Mouse (Mus musculus) left cerebral cortex, adult 11 months (tissue): Measurements from ENCODE around the gene Nog.

Source experiments
- DNase-seq: peaks from one replicate; pipeline ENCODE4 v3.0.0; 2022; ENCODE audit warnings: low spot score

Nog gene

GRCm38 (mm10) chr11:89302056-89302815 is at the start of gene Nog:
Gene Nog (minus strand): TSS chr11:89302332.
- peak; percentile 16 for DNase-seq

GRCm38 (mm10) chr11:89340238-89340637 is 38.1 kb upstream of the Nog start:
- DNase-seq: no peak

GRCm38 (mm10) chr11:89339783-89340182 is 37.7 kb upstream of the Nog start:
- no peak for DNase-seq

GRCm38 (mm10) chr11:89337910-89338309 is 35.8 kb upstream of the Nog start:
- DNase-seq: no peak

GRCm38 (mm10) chr11:89327089-89327881 is 25.2 kb upstream of the Nog start:
- DNase-seq: no peak

GRCm38 (mm10) chr11:89321775-89322174 is 19.6 kb upstream of the Nog start:
- no peak for DNase-seq

- no peak for DNase-seq
Measured at GRCm38 (mm10) chr11:89319675-89320074, 17.5 kb upstream of the Nog start.

- DNase-seq: no peak
Measured at GRCm38 (mm10) chr11:89318324-89318723, 16.2 kb upstream of the Nog start.

- no peak for DNase-seq
Measured at GRCm38 (mm10) chr11:89317757-89318156, 15.6 kb upstream of the Nog start.

GRCm38 (mm10) chr11:89314374-89314773 is 12.2 kb upstream of the Nog start:
- DNase-seq: no peak

- DNase-seq: no peak
Measured at GRCm38 (mm10) chr11:89312378-89312777, 10.2 kb upstream of the Nog start.

GRCm38 (mm10) chr11:89310217-89310616 is 8.1 kb upstream of the Nog start:
- no peak for DNase-seq

- peak; percentile 71 for DNase-seq
Measured at GRCm38 (mm10) chr11:89303421-89303820, 1.3 kb upstream of the Nog start.

GRCm38 (mm10) chr11:89302816-89303180 is 666 bp upstream of the Nog start:
- peak; percentile 43 for DNase-seq

- DNase-seq: no peak
Measured at GRCm38 (mm10) chr11:89301331-89302055, 639 bp downstream of the Nog start.

- no peak for DNase-seq
Measured at GRCm38 (mm10) chr11:89299784-89300775, 2.1 kb downstream of the Nog start.

- DNase-seq: no peak
Measured at GRCm38 (mm10) chr11:89299116-89299783, 2.9 kb downstream of the Nog start.

GRCm38 (mm10) chr11:89298285-89299010 is 3.7 kb downstream of the Nog start:
- DNase-seq: no peak

- no peak for DNase-seq
Measured at GRCm38 (mm10) chr11:89297521-89297920, 4.6 kb downstream of the Nog start.

GRCm38 (mm10) chr11:89269809-89270361 is 32.2 kb downstream of the Nog start:
- DNase-seq: peak; percentile 6
